Mouse (Mus musculus): Measurements from ENCODE around the gene Cacybp. TPM values are rescaled to one million over a fixed set of nuclear protein-coding genes. Genes with fewer than 3 reads are reported as not detected.

Gene Cacybp
- polyA plus RNA-seq, 1 experiment from 2014 or later = 148 TPM

Other genes with a start within 250 kb of the Cacybp start
- 19.1 and 20.9 TPM in 2 replicates for gene 4930523C07Rik, start 168.5 kb downstream of the Cacybp start, polyA plus RNA-seq (2014; fragmentation: Nextera tagmentation; extraction: Ambion mirVana)
- gene Tnn, start 59.3 kb downstream of the Cacybp start, polyA plus RNA-seq (2014; fragmentation: Nextera tagmentation; extraction: Ambion mirVana) = 0.03 and 0.04 TPM in 2 replicates
- gene Mrps14, start 17.7 kb downstream of the Cacybp start, polyA plus RNA-seq (2014; fragmentation: Nextera tagmentation; extraction: Ambion mirVana) = 180 and 204 TPM in 2 replicates

All from heart, embryonic 14.5 days (tissue).